Mouse (Mus musculus) ES-E14 (cell line): ENCODE data around the gene Capn5. TPM values are rescaled to one million over a fixed set of nuclear protein-coding genes. Genes with fewer than 3 reads are reported as not detected.

Source experiments
- DNase-seq: peaks from one replicate; pipeline ENCODE4 v3.0.0-alpha.2; 2013; ENCODE audit warnings: low read depth, low spot score
- H3K27ac ChIP-seq: 2 replicates; pipeline ENCODE4 v1.5.1; 2012; ENCODE audit warnings: low read depth, mild to moderate bottlenecking, low read length, moderate library complexity, mixed read lengths; ENCODE audit not compliant: poor library complexity, insufficient read depth, severe bottlenecking
- H3K36me3 ChIP-seq: 2 replicates; pipeline ENCODE4 v1.6.1; 2012; ENCODE audit warnings: mild to moderate bottlenecking, low read length, moderate library complexity, mixed read lengths; ENCODE audit not compliant: control insufficient read depth, poor library complexity, insufficient read depth, severe bottlenecking
- H3K4me1 ChIP-seq, 2 experiments: fragments of 150-350 bp in 1 of 2; sonication (generic) in 1 of 2; 2 replicates each; pipeline ENCODE4 v1.6.1; 2012; ENCODE audit warnings: low read length in 2 of 2, mild to moderate bottlenecking in 1 of 2, mixed read lengths in 1 of 2; ENCODE audit not compliant: control insufficient read depth in 2 of 2, insufficient read depth in 2 of 2, poor library complexity in 1 of 2
- H3K4me3 ChIP-seq, 2 experiments: fragments of 150-350 bp in 1 of 2; sonication (generic) in 1 of 2; 2 replicates each; pipeline ENCODE4 v1.5.1; 2012; ENCODE audit warnings: low read length in 2 of 2, low read depth in 1 of 2, mild to moderate bottlenecking in 1 of 2, mixed read lengths in 1 of 2; ENCODE audit not compliant: insufficient read depth in 1 of 2, poor library complexity in 1 of 2, severe bottlenecking in 1 of 2
- H3K9ac ChIP-seq: 2 replicates; pipeline ENCODE4 v1.6.1; 2012; ENCODE audit warnings: low read depth, mild to moderate bottlenecking, low read length, mixed read lengths; ENCODE audit not compliant: poor library complexity, insufficient read depth, severe bottlenecking
- H3K9me3 ChIP-seq: fragments of 150-350 bp; sonication (generic); 2 replicates; pipeline ENCODE4 v1.6.1; 2012; ENCODE audit warnings: low read depth, mild to moderate bottlenecking, low read length; ENCODE audit not compliant: control insufficient read depth, insufficient read depth
- CHD2 ChIP-seq: IDR thresholded peaks from 2 replicates; pipeline ENCODE4 v1.6.1; 2014; ENCODE audit warnings: mild to moderate bottlenecking, low read depth, low read length, inconsistent platforms
- HCFC1 ChIP-seq: IDR thresholded peaks from 2 replicates; pipeline ENCODE4 v1.6.1; 2012; ENCODE audit warnings: low read length, inconsistent platforms, borderline replicate concordance; ENCODE audit not compliant: insufficient read depth
- MAFK ChIP-seq: IDR thresholded peaks from 2 replicates; pipeline ENCODE4 v1.6.1; 2014; ENCODE audit warnings: mild to moderate bottlenecking, low read depth, low read length, inconsistent platforms; ENCODE audit not compliant: insufficient read depth
- ZC3H11A ChIP-seq: IDR thresholded peaks from 2 replicates; pipeline ENCODE4 v1.6.1; 2012; ENCODE audit warnings: low read depth, mild to moderate bottlenecking, inconsistent platforms, low read length, borderline replicate concordance
- ZNF384 ChIP-seq: IDR thresholded peaks from 2 replicates; pipeline ENCODE4 v1.6.1; 2012; ENCODE audit warnings: low read depth, low read length, inconsistent platforms
- in situ Hi-C, 2 experiments: fragments of 600-800 bp; cut with MboI; formaldehyde crosslinking; loops; one replicate each; pipeline ENCODE4 v1.15.1; 2025; ENCODE audit warnings: low sequenced_read_pairs in 2 of 2, inconsistent platforms in 1 of 2; ENCODE audit not compliant: unreplicated experiment in 2 of 2
- total RNA-seq: library from RNA; depleted of rRNA; stranded (reverse); fragments of 300-350 nt; gene quantifications from 2 replicates; pipeline ENCODE4 v1.2.3, GENCODE M21; 2012

Capn5 gene
- total RNA-seq, 1 experiment, result 5.0 TPM

- in situ Hi-C loops, result no loop called here
- Histone ChIP-seq H3K9me3 (no peaks in the 10 kb centered on the region), H3K27ac (no peak overlapping the region), H3K4me1 (peaks cover 0 to under 1% of the 10 kb centered on the region in 2 experiments; a peak in 1 of 4 replicates), H3K36me3 (peaks cover 10% of the 10 kb centered on the region; the same call in 1 of the 2 replicates), H3K9ac (no peak overlapping the region), H3K4me3 (no peak overlapping the region)
- TF ChIP-seq HCFC1 (no peak), CHD2 (no peak), ZC3H11A (no peak), ZNF384 (no peak), MAFK (no peak)
- DNase-seq, result peak; percentile 56
Observed at GRCm38 (mm10) chr7:98125473-98125872, 52.6 kb downstream of the Capn5 start.

GRCm38 (mm10) chr7:98124701-98125100 is 53.4 kb downstream of the Capn5 start:
- H3K27ac ChIP-seq, result no peak overlapping the region
- peaks cover 0 to 2% of the 10 kb centered on the region in 2 experiments; a peak in 1 of 4 replicates for H3K4me1 ChIP-seq
- DNase-seq, result no peak
- no peak for TF ChIP-seq HCFC1
- no peak for TF ChIP-seq MAFK
- TF ChIP-seq ZC3H11A, result no peak
- no peak for TF ChIP-seq CHD2
- TF ChIP-seq ZNF384, result no peak
- no peaks in the 10 kb centered on the region for H3K9me3 ChIP-seq
- no peak overlapping the region for H3K9ac ChIP-seq
- no peak overlapping the region for H3K4me3 ChIP-seq
- in situ Hi-C loops, result no loop called here
- peaks cover 10% of the 10 kb centered on the region; the same call in 1 of the 2 replicates for H3K36me3 ChIP-seq

DNA sequence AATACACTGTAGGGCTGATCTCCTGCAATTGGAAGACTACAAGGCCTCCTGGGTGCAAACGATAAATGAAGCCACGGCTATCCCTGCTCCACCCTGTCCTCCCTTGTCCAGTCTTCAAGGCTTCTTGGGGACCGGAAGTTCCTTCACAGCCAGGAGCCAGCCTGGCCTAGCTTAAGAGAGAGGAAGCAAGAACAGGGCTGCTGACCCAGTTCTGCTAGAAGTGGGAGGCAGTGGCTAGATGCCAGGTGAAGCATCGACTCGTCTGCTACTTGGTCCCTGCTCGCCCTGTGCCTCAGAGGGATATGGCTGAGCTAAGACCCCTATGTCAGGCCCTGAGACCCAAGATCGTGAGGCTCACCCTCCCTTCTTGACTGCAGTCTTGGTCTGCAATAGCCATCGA is 56.4 kb downstream of the Capn5 start:
- Histone ChIP-seq H3K27ac (no peak overlapping the region), H3K36me3 (peaks cover 4% of the 10 kb centered on the region; the same call in 1 of the 2 replicates), H3K9me3 (no peaks in the 10 kb centered on the region), H3K9ac (no peak overlapping the region), H3K4me1 (peaks cover 0 to 5% of the 10 kb centered on the region in 2 experiments; a peak in 1 of 4 replicates), H3K4me3 (no peak overlapping the region)
- in situ Hi-C loops, result no loop called here
- DNase-seq, result no peak
- TF ChIP-seq HCFC1 (no peak), CHD2 (no peak), ZNF384 (no peak), ZC3H11A (no peak)

GRCm38 (mm10) chr7:98121241-98121640 is 56.8 kb downstream of the Capn5 start:
- Histone ChIP-seq H3K4me1 (peaks cover 0 to 5% of the 10 kb centered on the region in 2 experiments; a peak in 1 of 4 replicates), H3K27ac (no peak overlapping the region), H3K9me3 (no peaks in the 10 kb centered on the region), H3K36me3 (peaks cover 4% of the 10 kb centered on the region; the same call in 1 of the 2 replicates), H3K4me3 (no peak overlapping the region), H3K9ac (no peak overlapping the region)
- no peak for DNase-seq
- TF ChIP-seq CHD2, result no peak
- TF ChIP-seq MAFK, result no peak
- no peak for TF ChIP-seq ZNF384
- no peak for TF ChIP-seq HCFC1
- TF ChIP-seq ZC3H11A, result no peak
- in situ Hi-C loops, result no loop called here
